Mouse (Mus musculus) adrenal gland, postnatal 4 days (tissue): Measurements from ENCODE around the gene Ccz1. TPM values are rescaled to one million over a fixed set of nuclear protein-coding genes. Genes with fewer than 3 reads are reported as not detected.

ENCODE experiments used
- DNase-seq, 2 experiments: peaks; one replicate each; pipeline ENCODE4 v3.0.0; 2021 to 2022; ENCODE audit warnings: low spot score in 2 of 2, mixed read lengths in 2 of 2
- total RNA-seq, 2 experiments: library from RNA; stranded (reverse); gene quantifications; 2 replicates each; pipeline ENCODE4 v1.2.3; 2021

Ccz1 gene
- total RNA-seq, 2 experiments from 2014 or later = 74.8 to 76.8 TPM

DNA sequence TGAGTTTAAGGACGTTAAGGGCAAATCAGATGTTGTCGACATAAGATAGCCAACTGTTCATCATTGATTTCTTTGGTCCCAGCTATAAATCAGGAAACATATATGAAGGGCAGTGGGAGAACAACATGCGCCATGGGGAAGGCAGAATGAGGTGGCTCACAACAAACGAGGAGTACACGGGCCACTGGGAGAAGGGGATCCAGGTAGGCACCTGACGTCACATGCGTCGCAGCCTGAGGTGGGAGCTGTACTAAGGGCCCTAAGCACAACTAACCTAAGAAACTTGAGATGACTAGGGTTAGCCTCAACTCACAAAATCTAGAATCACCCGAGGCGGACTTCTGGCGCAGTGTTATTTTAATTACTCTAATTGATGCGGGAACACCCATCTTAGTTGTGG is 66.3 kb downstream of the Ccz1 start:
- no peak for DNase-seq

DNA sequence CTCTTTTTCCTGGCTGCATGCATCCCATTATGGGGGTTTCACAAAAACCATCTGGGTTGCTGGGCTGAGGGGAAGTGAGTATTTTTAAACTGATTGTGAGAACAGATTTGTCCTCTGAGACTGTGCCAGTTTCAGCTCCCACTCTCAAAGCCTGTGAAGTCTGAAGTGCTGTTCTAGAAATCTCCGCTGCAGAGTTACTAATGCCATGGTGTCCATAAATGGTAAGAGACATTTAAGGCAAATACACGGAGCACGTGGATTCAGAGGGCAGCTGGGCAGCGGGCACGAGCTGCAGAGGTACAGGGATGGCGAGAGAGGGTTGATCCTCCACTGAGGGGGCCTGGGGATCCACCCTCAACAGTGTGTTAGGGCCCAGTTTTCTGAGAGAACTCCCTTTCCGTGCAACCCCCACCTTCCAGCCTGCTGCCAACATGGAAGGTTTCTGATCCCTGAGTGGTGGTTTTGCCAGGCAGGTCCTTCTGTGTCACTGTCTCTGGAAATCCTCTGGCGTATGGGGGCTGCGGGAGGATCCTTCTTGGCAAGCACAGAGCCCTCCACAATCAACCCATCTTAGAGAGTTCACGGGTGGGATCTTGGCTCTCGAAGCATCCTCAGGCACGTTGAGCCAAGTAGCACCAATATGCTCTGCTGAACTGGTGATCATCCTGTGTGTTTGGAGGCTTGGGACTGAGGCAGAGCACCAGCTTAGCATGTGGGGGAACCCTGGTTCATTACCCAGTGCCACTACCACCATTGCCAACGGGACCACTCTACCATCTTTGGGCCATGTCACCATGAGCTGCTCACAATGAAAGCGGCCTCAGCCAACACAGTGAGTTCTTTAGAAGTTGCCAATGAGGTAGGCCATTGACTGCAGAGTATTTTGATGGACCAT is 71.2 kb downstream of the Ccz1 start:
- no peak for DNase-seq

DNA sequence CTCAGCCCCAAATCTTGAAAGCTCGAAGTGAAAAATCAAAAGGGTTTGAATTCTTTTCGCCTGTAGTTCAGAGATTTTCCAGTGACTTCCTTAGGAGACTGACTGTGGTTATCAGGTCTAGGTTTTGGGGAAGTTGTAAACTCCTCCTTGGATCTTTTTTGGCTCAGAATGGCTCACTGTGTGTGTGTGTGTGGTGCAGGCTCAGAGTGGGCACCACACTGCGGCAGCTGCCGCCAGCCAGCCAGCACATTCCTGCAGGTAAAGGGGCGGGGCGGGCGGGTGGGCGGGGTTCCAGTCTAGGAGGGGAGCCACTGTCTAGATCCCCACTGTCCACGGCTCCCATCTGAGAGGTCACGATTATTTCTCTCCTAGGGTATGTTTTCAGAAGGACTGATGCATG is 73.1 kb downstream of the Ccz1 start:
- DNase-seq = no peak

Other genes starting within 250 kb of the Ccz1 start
- gene Eif2ak1, start 197.1 kb downstream of the Ccz1 start, total RNA-seq = 10 to 100 TPM; 39.8 to 42.7 TPM
- under 1 TPM; 0.20 to 0.28 TPM for gene Ankrd61, start 117.2 kb downstream of the Ccz1 start, total RNA-seq
- gene Aimp2, start 105.0 kb downstream of the Ccz1 start, total RNA-seq = 10 to 100 TPM; 36.1 to 39.7 TPM
- gene Pms2, start 104.9 kb downstream of the Ccz1 start, total RNA-seq = 10 to 100 TPM; 21.3 to 21.8 TPM
- gene Gm42421, start 86.7 kb downstream of the Ccz1 start, total RNA-seq = under 1 TPM; 0.79 to 0.98 TPM
- gene Rsph10b, start 81.8 kb downstream of the Ccz1 start, total RNA-seq = 1 to 10 TPM; 1.6 to 3.4 TPM
- not detected for gene Ocm, start 11.8 kb upstream of the Ccz1 start, total RNA-seq
- gene Lmtk2, start 85.6 kb upstream of the Ccz1 start, total RNA-seq = 10 to 100 TPM; 26.1 to 26.2 TPM
- gene Bhlha15, start 175.4 kb upstream of the Ccz1 start, total RNA-seq = 1 to 10 TPM in 1 of 2 experiments, under 1 TPM in 1; 0.96 to 3.1 TPM
- 10 to 100 TPM; 68.5 to 70.9 TPM for gene Tecpr1, start 208.7 kb upstream of the Ccz1 start, total RNA-seq
- gene Bri3, start 229.6 kb upstream of the Ccz1 start, total RNA-seq = 100 to 1,000 TPM; 102 to 108 TPM